Mouse (Mus musculus) hindbrain, embryonic 10.5 days (tissue): ENCODE results near the gene Myzap. TPM values are rescaled to one million over a fixed set of nuclear protein-coding genes. Genes with fewer than 3 reads are reported as not detected.

Experiments used
- polyA plus RNA-seq: library from polyadenylated mRNA; unstranded; fragments of >200 nt; fragmentation: Nextera tagmentation; extraction: Ambion mirVana; gene quantifications from 2 replicates; pipeline ENCODE4 v1.2.1, GENCODE M21; 2016

The Myzap gene
- polyA plus RNA-seq, 1 experiment from 2014 or later = 4.4 TPM

Other genes with a start within 250 kb of the Myzap start
- 528 and 549 TPM in 2 replicates for gene Polr2m, start 106.4 kb downstream of the Myzap start, polyA plus RNA-seq
- 5.7 and 6.7 TPM in 2 replicates for gene Cgnl1, start 179.2 kb upstream of the Myzap start, polyA plus RNA-seq